Mouse (Mus musculus) testis, adult 2 months (tissue): ENCODE measurements around the gene Clk1. TPM values are rescaled to one million over a fixed set of nuclear protein-coding genes. Genes with fewer than 3 reads are reported as not detected.
A peak's percentile ranks its signal among the peaks of the same experiment; 100 is the strongest.

Source experiments
- H3K27ac ChIP-seq: fragments of 200-500 bp; 2 replicates; pipeline ENCODE4 v1.5.1; 2012; ENCODE audit warnings: low read depth, low read length; ENCODE audit not compliant: control insufficient read depth, insufficient read depth
- H3K27me3 ChIP-seq: fragments of 200-500 bp; 2 replicates; pipeline ENCODE4 v1.6.1; 2012; ENCODE audit warnings: mild to moderate bottlenecking, low read length, moderate library complexity; ENCODE audit not compliant: control insufficient read depth, insufficient read depth
- H3K36me3 ChIP-seq: fragments of 200-500 bp; 2 replicates; pipeline ENCODE4 v1.6.1; 2012; ENCODE audit warnings: mild to moderate bottlenecking, low read length; ENCODE audit not compliant: control insufficient read depth, insufficient read depth
- H3K4me1 ChIP-seq: fragments of 200-500 bp; 2 replicates; pipeline ENCODE4 v1.6.1; 2012; ENCODE audit warnings: low read length; ENCODE audit not compliant: control insufficient read depth, insufficient read depth
- H3K4me3 ChIP-seq: fragments of 200-500 bp; 2 replicates; pipeline ENCODE4 v1.5.1; 2012; ENCODE audit warnings: low read depth, mild to moderate bottlenecking, low read length, moderate library complexity, mixed read lengths; ENCODE audit not compliant: control insufficient read depth
- CTCF ChIP-seq: fragments of 200-500 bp; IDR thresholded peaks from 2 replicates; pipeline ENCODE4 v1.5.1; 2012; ENCODE audit warnings: low read depth, mild to moderate bottlenecking, inconsistent platforms, low read length, moderate library complexity; ENCODE audit not compliant: control insufficient read depth, insufficient read depth, insufficient replicate concordance
- POLR2A ChIP-seq: fragments of 200-500 bp; IDR thresholded peaks from 2 replicates; pipeline ENCODE4 v1.6.1; 2012; ENCODE audit warnings: low read depth, mild to moderate bottlenecking, inconsistent platforms, low read length, moderate library complexity; ENCODE audit not compliant: control insufficient read depth
- polyA plus RNA-seq: library from polyadenylated mRNA; depleted of rRNA; stranded (reverse); fragments of >200 nt; gene quantifications from 2 replicates; pipeline ENCODE4 v1.2.3, GENCODE M21; 2012

The Clk1 gene
- polyA plus RNA-seq, 1 experiment: 27.8 TPM

- Histone ChIP-seq H3K36me3 (no peaks in the 10 kb centered on the region; the same call in 1 of the 2 replicates), H3K27me3 (no peaks in the 10 kb centered on the region), H3K27ac (no peak overlapping the region), H3K4me3 (no peak overlapping the region), H3K4me1 (peaks cover 3% of the 10 kb centered on the region)
- TF ChIP-seq CTCF (no peak), POLR2A (no peak)
Observed at GRCm38 (mm10) chr1:58448396-58448795, 24.5 kb upstream of the Clk1 start.

- TF ChIP-seq POLR2A (no peak), CTCF (no peak)
- no peaks in the 10 kb centered on the region for H3K27me3 ChIP-seq
- no peak overlapping the region for H3K4me3 ChIP-seq
- no peaks in the 10 kb centered on the region; the same call in 1 of the 2 replicates for H3K36me3 ChIP-seq
- peaks cover 3% of the 10 kb centered on the region for H3K4me1 ChIP-seq
- no peak overlapping the region for H3K27ac ChIP-seq
Observed at GRCm38 (mm10) chr1:58447766-58448165, 23.9 kb upstream of the Clk1 start.

- H3K27ac ChIP-seq: peak overlapping the region; percentile 63
- H3K36me3 ChIP-seq: no peaks in the 10 kb centered on the region
- peaks cover 3% of the 10 kb centered on the region for H3K4me1 ChIP-seq
- H3K27me3 ChIP-seq: no peaks in the 10 kb centered on the region
- peak overlapping the region; percentile 94 for H3K4me3 ChIP-seq
- TF ChIP-seq POLR2A (no peak), CTCF (no peak)
Observed at GRCm38 (mm10) chr1:58445861-58446260, 22.0 kb upstream of the Clk1 start.

GRCm38 (mm10) chr1:58445143-58445722 is 21.4 kb upstream of the Clk1 start, which contains the start of the genes Nif3l1 and Ppil3:
TSS of gene Nif3l1 (plus strand) at chr1:58445151.
TSS of gene Ppil3 (minus strand) at chr1:58445486.
- TF ChIP-seq CTCF (no peak), POLR2A (peak; percentile 75; the same call in 1 of the 2 replicates)
- no peaks in the 10 kb centered on the region for H3K27me3 ChIP-seq
- H3K27ac ChIP-seq: peak within 1 kb of the TSS; percentile 91
- H3K36me3 ChIP-seq: no peaks in the 10 kb centered on the region
- H3K4me1 ChIP-seq: peaks cover 3% of the 10 kb centered on the region
- peak within 1 kb of the TSS; percentile 94 for H3K4me3 ChIP-seq

- Histone ChIP-seq H3K27ac (peak overlapping the region; percentile 91), H3K4me1 (peaks cover 3% of the 10 kb centered on the region), H3K36me3 (no peaks in the 10 kb centered on the region), H3K27me3 (no peaks in the 10 kb centered on the region), H3K4me3 (peak overlapping the region; percentile 94)
- TF ChIP-seq CTCF (no peak), POLR2A (no peak)
Observed at GRCm38 (mm10) chr1:58444691-58445090, 20.8 kb upstream of the Clk1 start.

- TF ChIP-seq POLR2A: no peak; the same call in 1 of the 2 replicates
- no peak for TF ChIP-seq CTCF
- peaks cover 2% of the 10 kb centered on the region; the same call in 1 of the 2 replicates for H3K4me1 ChIP-seq
- H3K4me3 ChIP-seq: peak overlapping the region; percentile 100
- H3K27ac ChIP-seq: peak overlapping the region; percentile 12; the same call in 1 of the 2 replicates
- H3K27me3 ChIP-seq: no peaks in the 10 kb centered on the region
- H3K36me3 ChIP-seq: peaks cover 1% of the 10 kb centered on the region
Observed at GRCm38 (mm10) chr1:58424551-58424950, 685 bp upstream of the Clk1 start.

- Histone ChIP-seq H3K36me3 (peaks cover 3% of the 10 kb centered on the region), H3K27ac (peak overlapping the region; percentile 99), H3K27me3 (no peaks in the 10 kb centered on the region), H3K4me3 (peak overlapping the region; percentile 100), H3K4me1 (peaks cover 2% of the 10 kb centered on the region; the same call in 1 of the 2 replicates)
- TF ChIP-seq CTCF: no peak
- no peak for TF ChIP-seq POLR2A
Observed at GRCm38 (mm10) chr1:58422879-58423278, 987 bp downstream of the Clk1 start.
